Mouse (Mus musculus): ENCODE results near the gene Cdc42se2.
A peak's percentile ranks its signal among the peaks of the same experiment; 100 is the strongest.

Cdc42se2 gene

DNA sequence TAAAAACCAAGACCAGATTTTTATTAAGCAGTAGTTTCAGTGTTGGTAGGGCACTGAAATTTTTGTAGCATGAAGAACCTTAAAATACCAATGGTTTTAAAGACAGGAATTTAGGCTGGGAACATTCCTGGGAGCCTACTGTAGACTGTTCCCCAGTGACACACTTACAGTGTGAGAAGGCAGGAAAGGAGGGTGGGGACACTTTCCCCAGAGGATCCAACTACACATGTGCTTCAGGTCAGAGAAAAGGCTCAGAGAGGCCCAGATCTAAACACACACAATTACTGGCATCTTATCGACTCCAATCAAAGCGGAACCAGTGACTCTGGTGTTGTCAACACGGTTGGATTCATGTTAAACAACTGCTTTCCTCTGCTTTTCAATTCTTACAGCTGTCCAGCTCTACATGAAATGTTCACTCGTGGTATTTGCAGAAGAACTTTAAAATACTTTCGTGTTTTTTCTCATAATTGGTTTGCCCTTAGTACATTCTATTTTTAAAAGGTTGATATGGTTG is 32.3 kb downstream of the Cdc42se2 start:
- no peak for DNase-seq (ENCODE audit: low spot score in 2 of 2)

DNA sequence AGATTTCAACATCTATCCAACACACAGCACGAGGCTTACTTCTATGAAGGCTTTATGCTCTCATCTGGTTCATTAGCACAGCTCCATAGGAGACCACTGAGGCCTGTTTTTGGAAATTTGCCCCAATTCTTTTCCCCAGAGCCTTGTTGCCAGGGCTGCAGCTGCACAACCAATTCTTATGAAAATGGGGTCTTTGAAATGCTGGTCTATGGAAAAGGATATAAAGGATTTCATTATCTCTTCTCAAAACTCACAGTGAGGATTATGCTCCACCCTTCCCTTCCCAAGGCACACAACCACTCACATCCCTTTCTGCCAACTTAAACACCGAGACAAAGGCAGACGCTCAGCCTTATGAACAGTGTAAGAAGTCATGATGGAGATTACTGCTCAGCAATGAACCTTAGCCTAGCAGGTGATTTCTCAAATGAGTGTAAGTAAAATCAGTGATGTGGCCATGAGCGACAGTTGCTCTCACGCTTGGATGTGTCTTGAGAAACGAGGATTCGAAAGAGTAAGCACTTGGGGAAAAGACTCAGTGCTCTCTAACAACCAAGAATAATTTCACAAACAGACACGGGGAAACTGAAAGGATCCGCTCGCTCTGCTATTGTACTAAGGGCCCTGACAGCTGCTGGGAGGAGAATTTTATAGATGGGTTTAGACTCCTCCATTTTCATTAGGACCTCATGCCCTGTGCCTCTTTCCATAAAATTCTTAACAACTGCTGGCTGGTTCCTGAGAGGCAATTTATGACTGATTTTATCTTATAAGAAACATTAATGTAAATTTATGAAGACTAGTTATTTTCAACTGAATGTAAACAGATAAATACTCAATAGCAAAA is 33.0 kb downstream of the Cdc42se2 start:
- no peak for DNase-seq (ENCODE audit: low spot score in 2 of 2)

DNA sequence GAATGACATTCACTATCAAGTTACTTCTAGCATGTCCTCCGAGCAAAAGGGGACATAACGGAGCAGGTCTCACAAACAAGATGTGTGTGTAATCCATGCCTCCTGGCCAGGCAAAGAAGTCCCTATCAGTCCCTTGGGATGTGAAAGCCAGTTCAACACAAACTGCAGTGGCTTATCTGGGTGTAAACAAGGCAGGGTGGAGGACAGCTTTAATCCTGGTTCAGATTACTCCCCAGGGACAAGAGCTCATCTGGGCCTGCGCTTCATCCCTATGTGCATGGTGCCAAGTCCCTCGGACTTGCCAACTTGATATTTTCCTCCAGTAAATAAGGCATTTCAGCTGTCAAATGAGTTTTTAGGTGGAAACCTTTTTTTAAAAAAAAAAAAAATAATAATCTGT is 36.0 kb downstream of the Cdc42se2 start:
- DNase-seq (ENCODE audit: low spot score in 2 of 2), result no peak

DNA sequence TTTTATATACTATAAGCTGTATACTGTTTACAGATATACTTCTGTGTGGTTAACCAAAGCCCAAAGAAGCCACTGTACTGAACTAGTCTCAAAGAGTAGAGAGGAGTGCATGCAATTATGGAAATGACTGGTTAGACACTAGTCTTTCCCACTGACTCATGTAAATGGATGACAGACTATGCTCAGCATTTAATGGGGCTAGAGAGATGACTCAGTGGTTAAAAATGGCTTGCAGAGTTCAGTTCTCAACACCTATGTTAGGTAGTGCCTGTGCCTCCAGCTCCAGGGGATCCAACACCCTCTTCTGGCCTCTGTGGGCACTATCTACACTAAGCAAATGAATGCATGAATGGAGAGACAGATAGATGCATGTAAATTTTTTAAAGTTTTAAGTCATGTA is 38.6 kb downstream of the Cdc42se2 start:
- no peak for DNase-seq (ENCODE audit: low spot score in 2 of 2)

DNA sequence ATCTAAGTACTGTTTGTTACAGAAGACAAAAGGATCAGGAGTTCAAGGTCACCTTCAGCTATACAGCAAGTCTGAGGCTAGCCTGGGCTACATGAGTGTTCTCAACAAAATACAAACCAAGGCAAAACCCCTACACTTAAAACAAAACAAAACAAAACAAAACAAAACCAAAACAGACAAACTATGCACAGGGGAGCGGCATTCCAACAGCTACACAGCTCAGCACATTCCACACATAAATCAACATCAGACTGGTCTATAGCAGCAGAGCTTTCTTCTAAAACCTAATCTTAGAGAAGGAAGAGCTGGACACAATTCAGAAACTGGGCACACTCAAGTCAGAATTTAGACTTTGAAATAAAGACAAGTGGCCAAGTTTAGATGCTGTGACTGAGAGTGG is 43.2 kb downstream of the Cdc42se2 start:
- DNase-seq (ENCODE audit: low spot score in 2 of 2), result no peak

DNA sequence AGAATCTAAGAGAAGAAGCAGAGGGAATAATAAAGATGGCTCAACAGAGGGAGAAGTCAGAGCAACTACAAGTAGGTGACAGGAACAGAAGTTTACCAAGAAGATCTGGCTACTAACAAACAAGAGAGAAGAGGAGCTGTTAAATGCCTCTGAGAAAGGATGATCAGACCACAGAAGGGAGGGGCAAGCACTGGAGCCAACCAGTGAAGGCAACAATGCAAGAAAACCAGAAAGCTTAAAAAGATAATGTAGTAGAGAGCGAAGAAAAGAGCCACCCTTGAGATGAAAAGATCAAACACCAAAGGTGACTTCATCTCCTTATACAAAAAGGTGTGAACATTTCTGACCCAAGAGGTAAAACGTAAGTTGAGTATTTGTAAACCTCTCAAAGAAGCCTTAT is 46.1 kb downstream of the Cdc42se2 start:
- no peak for DNase-seq (ENCODE audit: low spot score in 2 of 2)

DNA sequence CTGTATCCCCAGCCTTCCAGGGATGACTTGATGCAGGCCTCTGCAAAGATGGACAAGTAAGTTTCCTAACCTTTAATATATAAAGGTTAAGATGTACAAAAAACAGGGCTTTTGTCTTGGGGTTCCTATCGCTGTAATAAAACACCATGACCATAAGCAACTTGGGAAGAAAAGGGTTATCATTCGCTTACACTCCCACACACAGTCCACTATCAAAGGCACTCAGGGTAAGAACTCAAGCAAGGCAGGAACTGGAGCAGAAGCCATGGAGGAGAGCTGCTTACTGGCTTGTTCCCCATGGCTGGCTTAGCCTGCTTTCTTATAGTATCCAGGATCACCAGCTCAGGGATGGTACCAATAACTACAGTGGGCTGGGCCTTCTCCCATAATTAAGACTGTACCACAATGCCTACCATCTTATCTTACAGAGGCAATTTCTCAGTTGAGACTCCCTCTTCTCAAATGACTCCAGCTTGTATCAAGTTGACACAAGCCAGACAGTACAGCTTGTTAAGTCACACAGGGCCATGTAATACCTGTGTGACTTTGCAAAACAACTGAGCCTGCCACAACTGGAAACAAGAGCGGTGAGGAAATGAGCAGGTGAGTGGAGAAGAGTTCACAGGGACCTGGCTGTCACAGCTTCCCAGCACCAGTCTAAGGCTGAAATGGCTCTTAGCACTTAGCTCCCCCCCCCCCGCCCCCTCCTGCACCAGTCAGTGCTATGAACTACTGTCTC is 48.3 kb downstream of the Cdc42se2 start:
- no peak for DNase-seq (ENCODE audit: low spot score in 2 of 2)

DNA sequence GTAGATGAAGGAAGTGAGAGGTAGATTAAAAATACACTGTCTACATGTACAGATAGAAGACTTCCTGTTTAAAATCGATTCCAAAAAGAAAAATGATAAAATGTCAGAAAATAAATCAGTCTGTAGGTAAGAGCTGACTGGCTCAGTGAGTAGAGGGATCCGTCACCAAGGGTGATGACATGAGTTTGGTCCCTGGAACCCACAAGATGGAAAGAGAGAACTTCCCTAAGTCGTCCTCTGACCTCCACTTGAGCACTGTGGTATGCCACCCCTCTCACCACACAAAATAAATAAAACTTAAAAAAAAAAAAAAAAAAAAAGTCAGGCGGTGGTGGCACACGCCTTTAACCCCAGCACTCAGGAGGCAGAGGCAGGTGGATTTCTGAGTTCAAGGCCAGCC is 50.6 kb downstream of the Cdc42se2 start:
- no peak for DNase-seq (ENCODE audit: low spot score in 2 of 2)

DNA sequence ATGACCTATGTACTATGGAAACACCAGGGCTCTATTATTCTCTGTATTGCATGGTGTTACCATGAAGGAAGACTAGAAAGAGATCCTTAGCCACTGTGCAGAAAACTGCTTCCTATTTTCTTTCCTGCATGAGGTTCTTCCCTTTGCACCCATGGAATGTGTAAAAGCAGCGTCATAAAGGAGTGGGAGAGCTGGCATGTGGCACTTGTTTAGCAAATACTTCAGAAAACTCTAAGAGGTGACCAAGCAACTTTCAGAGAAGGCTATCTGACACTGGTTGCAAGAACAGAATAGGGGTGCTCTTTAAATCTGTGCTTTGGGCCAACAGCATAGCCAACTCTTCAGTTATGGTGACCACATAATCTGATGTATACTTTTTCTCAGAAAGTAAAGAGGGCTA is 52.4 kb downstream of the Cdc42se2 start:
- no peak for DNase-seq (ENCODE audit: low spot score in 2 of 2)

DNA sequence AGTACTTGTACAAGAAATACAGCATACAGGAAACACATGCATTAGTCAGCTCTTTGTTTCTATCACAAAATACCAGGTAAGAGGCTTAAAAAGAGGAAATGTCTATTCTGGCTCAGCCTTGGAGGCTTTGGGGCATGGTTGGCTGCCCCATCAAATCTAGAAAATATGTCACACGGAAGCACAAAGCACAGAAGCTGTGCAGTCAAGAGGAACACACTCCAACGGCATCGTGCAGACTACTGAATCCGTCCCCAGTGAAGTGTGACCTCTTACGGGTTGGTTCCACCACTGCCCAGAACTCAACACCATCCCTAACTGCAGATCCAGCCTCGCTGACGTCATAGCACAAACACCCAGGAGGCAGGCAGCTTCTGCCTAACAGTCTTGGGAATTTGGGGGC is 53.9 kb downstream of the Cdc42se2 start:
- DNase-seq (ENCODE audit: low spot score in 2 of 2), result no peak

DNA sequence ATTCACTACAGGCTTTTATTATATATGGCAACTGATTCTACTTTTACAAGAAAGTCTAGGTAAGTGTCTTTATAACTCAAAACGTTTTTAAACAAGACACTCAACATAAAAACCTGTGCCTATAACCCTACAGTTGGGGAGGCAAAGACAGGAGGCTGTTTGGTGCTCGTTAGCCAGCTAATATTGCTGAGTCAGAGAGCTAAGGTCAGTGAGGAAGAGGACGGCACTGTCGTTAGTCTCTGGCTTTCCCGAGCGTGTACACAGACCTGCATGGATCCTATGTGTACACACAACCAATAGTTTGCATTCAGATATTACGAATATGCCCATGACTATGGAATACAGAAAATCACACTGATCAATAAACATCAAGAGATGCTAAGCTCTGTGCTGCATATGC is 56.1 kb downstream of the Cdc42se2 start:
- DNase-seq (ENCODE audit: low spot score in 2 of 2), result no peak

DNA sequence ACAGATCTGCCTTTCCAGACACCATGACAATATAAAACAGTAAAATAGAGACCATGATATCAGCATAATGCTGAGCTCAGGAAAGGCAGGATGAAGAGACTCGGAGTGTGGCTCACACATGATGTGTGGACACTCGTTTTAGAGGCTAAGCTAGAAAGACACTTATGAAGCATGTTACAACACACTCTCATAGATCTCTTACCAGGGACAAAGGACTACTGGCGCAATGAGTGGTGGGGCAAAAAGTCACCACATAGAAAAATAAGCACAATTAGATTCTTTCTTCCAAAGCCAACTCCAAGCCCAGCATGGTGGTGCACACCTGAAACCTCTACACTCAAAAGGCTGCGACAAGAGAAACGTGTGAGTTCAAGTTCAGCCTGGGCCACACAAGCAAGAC is 56.5 kb downstream of the Cdc42se2 start:
- DNase-seq (ENCODE audit: low spot score in 2 of 2), result no peak

DNA sequence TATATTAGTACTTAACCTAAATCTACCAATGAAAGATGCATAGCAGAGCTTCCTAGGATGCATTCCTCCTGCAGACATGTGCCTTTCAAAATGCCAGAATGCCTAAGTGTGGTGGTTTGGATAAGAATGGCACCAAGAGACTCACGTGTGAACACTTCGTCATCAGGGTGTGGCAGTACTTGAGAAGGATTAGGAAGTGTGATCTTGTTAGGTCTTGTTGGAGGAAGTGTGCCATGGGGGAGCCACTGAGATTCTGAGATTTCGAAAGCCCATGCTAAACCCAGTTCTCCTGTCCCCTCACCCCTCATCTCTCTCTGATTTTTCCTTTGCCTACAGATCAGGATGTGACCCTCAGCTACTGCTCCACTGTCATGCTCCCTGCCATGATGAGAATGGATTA is 58.2 kb downstream of the Cdc42se2 start:
- DNase-seq (ENCODE audit: low spot score in 2 of 2), result no peak

DNA sequence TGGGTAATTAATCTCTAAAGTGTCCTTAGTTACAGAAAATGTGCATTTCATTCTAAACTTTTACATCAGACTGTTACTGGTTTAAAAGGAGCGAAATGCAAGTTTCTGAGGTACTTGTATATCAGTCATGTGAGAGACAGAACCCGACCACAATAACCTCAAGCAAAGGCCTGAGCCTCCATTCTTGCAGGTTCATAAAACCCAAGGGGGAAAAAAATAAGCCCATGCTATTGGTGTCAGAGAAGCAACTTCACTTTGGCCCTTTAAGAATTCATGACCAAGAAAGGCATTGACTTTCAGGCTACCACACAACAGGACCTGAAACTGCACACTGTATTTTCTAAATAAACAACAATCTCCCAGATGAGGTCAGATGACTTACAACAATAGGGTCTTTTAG is 59.1 kb downstream of the Cdc42se2 start:
- no peak for DNase-seq (ENCODE audit: low spot score in 2 of 2)

DNA sequence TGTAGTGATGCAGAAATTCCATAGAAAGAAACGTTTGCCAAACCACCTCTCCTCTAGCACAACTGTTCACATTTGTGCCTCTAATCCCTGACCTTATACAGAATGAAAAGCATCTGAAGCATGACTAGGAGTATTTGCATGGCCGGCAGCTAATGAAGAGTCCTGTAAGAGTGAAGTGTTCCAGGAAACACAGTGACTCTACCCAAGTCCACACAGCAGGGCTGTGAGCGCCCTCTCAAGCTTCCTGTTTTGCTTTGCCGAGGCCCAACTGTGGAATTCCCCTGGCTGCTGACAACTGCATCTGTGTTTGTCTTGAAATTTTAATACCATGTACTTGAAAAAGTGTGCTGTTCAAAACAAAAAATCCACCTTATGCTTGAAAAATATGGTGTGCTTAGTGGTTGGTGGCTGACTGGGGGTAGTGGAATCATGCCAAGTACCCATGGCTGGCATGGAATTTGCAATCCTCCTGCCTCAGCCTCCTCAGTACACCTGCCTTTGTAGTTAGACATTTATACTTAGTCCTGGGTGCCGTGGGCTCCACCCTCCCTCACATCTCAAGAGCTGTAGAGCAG is 60.1 kb downstream of the Cdc42se2 start:
- DNase-seq (ENCODE audit: low spot score in 2 of 2), result peak in 1 of 2 experiments; percentile 11

DNA sequence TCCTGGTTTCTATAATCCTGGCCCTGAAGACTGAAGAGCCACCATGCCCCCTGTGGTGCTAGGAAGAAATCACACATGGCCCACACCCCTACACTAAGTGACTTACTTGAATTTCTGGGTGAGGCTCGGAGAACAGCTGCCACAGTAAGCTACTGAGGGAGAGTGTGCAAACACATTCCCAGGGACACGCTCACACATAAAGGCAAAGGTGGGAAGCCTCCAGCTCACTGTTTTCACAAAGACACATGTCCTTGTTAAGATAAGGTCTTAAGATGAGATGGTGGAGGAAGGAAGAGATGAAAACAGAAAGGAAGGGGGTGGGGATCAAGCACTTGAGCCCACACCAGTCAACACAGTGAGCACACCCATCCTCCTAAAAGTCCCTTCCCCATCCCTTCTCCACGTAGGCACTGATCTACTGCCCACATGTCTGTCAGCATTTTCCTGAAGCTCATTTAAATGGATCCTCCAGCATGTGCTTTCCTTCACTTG is 60.9 kb downstream of the Cdc42se2 start:
- DNase-seq (ENCODE audit: low spot score in 2 of 2), result peak; percentile 46 to 54

DNA sequence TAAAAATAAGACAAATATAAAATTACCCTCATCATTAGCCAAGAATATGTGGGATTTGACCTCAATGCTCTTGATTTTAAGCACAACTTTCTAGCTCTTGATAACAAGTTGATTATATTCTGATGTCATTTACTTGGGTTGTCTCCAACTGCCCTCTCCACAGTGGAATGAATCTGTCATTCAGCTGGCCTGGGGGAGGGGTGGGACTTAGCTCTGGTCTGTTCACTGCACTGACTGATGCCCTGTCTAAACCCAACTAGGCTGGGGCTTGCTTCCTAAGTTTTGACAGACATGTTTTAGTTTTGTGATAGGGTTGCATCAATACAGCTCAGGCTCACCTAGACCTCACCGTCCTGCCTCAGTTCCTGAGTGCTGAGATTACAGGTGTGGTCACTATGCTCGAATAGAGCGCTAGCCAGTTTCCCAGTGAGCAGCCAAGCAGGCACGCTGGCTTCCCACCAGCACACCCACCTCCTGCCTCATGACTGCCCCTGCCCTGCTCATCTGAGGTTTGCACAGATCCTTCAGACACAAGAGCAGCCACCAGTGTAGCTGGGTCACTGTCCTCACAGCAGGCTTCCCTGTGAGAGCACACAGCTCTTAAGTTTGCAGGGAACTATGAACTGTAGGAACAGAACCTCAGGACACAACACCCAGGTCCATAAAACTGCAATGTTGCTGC is 63.0 kb downstream of the Cdc42se2 start:
- DNase-seq (ENCODE audit: low spot score in 2 of 2), result peak in 1 of 2 experiments; percentile 35

DNA sequence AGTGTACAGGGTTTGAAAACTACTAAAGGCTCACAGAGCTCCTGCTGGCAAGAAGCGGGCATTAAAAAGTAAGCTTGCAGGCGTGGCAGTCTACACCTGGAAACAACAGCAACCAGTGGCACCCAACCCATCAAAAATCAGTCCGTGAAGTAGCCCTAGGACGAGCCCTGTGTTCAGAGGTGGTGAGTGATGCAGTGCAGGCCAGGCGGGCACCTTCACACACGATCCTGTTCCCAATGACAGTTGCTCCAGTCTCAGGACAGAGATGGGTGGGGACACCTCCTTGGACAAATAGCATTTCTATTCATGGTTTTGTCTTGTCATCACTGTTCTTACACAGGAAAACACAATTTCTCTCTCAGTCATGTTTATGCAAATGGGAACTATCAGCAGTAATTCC is 65.4 kb downstream of the Cdc42se2 start:
- no peak for DNase-seq (ENCODE audit: low spot score in 2 of 2)

DNA sequence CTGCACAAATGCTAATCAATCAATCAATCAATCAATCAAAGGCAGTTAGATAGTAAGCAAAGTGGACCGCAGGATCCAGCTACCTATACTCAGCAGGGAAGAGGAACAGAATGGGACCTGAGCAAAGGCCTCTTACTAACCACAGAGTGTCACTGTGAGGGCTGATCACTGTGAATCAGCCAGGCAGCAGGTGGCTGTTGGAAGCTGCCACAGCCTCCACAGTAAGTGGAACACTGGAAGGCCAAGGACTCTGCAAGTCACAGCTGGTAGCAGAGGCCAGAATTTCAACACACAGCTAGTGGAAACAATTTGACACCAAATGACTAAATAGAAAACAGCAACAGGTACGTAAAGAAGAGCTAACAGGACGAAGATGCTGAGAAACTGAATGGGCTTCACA is 68.9 kb downstream of the Cdc42se2 start:
- DNase-seq (ENCODE audit: low spot score in 2 of 2), result no peak

DNA sequence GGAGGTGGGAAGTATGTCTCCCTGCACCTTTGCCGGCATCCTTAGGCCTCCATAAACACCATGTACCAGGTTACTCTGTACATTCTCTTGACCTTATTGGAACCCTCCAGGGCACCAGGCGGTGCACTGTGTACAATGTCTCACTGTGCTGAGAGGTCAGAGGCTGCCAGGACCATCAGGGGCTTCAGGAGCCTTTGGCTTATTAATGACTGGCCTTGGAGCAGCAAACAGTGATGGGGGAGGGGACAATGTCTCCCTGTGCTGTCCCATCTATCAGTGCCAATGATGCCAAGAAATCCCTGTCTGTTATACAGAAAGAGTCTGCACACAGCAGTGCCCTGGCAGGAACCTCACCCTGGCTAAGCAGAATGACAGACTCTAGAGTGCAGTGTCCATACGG is 69.6 kb downstream of the Cdc42se2 start:
- no peak for DNase-seq (ENCODE audit: low spot score in 2 of 2)

DNA sequence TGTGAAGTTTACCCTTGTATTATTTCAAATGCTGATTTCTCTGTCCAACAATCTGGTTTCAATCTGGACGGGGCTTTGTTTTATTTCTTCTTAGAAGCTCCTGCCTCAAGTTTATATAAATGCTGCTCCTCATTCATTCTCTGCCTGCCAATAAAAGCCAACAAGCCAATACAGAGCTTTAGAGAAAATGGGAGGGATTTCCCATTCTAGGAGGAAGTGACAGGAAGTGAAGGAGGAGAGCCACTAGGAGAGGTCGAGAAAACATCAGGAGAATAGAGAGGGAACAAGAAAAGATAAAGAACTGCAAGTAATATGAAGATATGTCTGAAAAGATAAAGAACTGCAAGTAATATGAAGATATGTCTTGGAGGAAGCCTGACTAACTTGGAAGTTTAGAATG is 74.6 kb downstream of the Cdc42se2 start:
- no peak for DNase-seq (ENCODE audit: low spot score in 2 of 2)
